Mouse (Mus musculus) naive thymus-derived CD4-positive, alpha-beta T cell, adult 2 months (primary cell): ENCODE measurements around the gene Hnrnpf.

Experiments used
- DNase-seq: peaks from one replicate; pipeline ENCODE4 v3.0.0-alpha.2; 2011; ENCODE audit warnings: low read depth

Gene Hnrnpf

GRCm38 (mm10) chr6:117920659-117921640, 20.8 kb downstream of the Hnrnpf start:
- peak; percentile 84 for DNase-seq

GRCm38 (mm10) chr6:117922041-117922440, 21.9 kb downstream of the Hnrnpf start:
- no peak for DNase-seq

- DNase-seq: peak; percentile 10
These were observed 26.9 kb downstream of the Hnrnpf start for GRCm38 (mm10) chr6:117926871-117927491.

- DNase-seq: peak; percentile 5
These were observed 27.8 kb downstream of the Hnrnpf start for GRCm38 (mm10) chr6:117927955-117928354.

- no peak for DNase-seq
These were observed 28.6 kb downstream of the Hnrnpf start for GRCm38 (mm10) chr6:117928746-117929145.

- DNase-seq: no peak
These were observed 30.0 kb downstream of the Hnrnpf start for GRCm38 (mm10) chr6:117929945-117930655.

- DNase-seq: peak; percentile 43
These were observed 32.4 kb downstream of the Hnrnpf start for GRCm38 (mm10) chr6:117932325-117933051.

GRCm38 (mm10) chr6:117934301-117934700, 34.2 kb downstream of the Hnrnpf start:
- DNase-seq: no peak

GRCm38 (mm10) chr6:117935681-117936612, 35.8 kb downstream of the Hnrnpf start:
- DNase-seq: no peak

GRCm38 (mm10) chr6:117937222-117937932, 37.3 kb downstream of the Hnrnpf start, which contains the start of gene Fxyd4:
Fxyd4 (minus strand) TSS chr6:117937692.
- DNase-seq: peak; percentile 58

GRCm38 (mm10) chr6:117938951-117939350, 38.8 kb downstream of the Hnrnpf start:
- DNase-seq: no peak

- DNase-seq: no peak
These were observed 42.6 kb downstream of the Hnrnpf start for GRCm38 (mm10) chr6:117942769-117943168.

GRCm38 (mm10) chr6:117943899-117944298, 43.8 kb downstream of the Hnrnpf start:
- DNase-seq: no peak

GRCm38 (mm10) chr6:117952330-117952729, 52.2 kb downstream of the Hnrnpf start:
- no peak for DNase-seq

- no peak for DNase-seq
These were observed 56.0 kb downstream of the Hnrnpf start for GRCm38 (mm10) chr6:117956161-117956560.

GRCm38 (mm10) chr6:117956851-117957501, 56.9 kb downstream of the Hnrnpf start:
- no peak for DNase-seq

GRCm38 (mm10) chr6:117963201-117963600, 63.1 kb downstream of the Hnrnpf start:
- DNase-seq: peak; percentile 13

GRCm38 (mm10) chr6:117966729-117967128, 66.6 kb downstream of the Hnrnpf start:
- peak; percentile 40 for DNase-seq
